Mouse (Mus musculus) hindbrain, embryonic 16.5 days (tissue): ENCODE measurements around the gene Trappc5. TPM values are rescaled to one million over a fixed set of nuclear protein-coding genes. Genes with fewer than 3 reads are reported as not detected.
A peak's percentile ranks its signal among the peaks of the same experiment; 100 is the strongest.

ENCODE experiments used
- ATAC-seq: fragments of 200-750 bp; cut with Nextera tagmentation; 2 replicates; pipeline ENCODE4 v1.8.0; 2017; ENCODE audit warnings: moderate TSS enrichment, moderate library complexity
- H3K27ac ChIP-seq: fragments of 300-500 bp; sonication (generic); 2 replicates; pipeline ENCODE4 v1.5.1; 2014; ENCODE audit warnings: low read depth, mild to moderate bottlenecking, control low read depth, low read length, moderate library complexity
- H3K27me3 ChIP-seq: fragments of 300-500 bp; sonication (generic); replicated peaks from 2 replicates; pipeline ENCODE4 v1.6.1; 2014; ENCODE audit warnings: low read length; ENCODE audit not compliant: control insufficient read depth, insufficient read depth
- H3K36me3 ChIP-seq: fragments of 300-500 bp; sonication (generic); 2 replicates; pipeline ENCODE4 v1.6.1; 2014; ENCODE audit warnings: mild to moderate bottlenecking, low read length, moderate library complexity, mixed read lengths; ENCODE audit not compliant: control insufficient read depth, insufficient read depth
- H3K4me1 ChIP-seq: fragments of 300-500 bp; sonication (generic); 2 replicates; pipeline ENCODE4 v1.6.1; 2014; ENCODE audit warnings: low read depth, low read length; ENCODE audit not compliant: control insufficient read depth, insufficient read depth
- H3K4me2 ChIP-seq: fragments of 300-500 bp; sonication (generic); 2 replicates; pipeline ENCODE4 v1.6.1; 2014; ENCODE audit warnings: mild to moderate bottlenecking, low read length, control low read depth, moderate library complexity
- H3K4me3 ChIP-seq: fragments of 300-500 bp; sonication (generic); 2 replicates; pipeline ENCODE4 v1.5.1; 2014; ENCODE audit warnings: mild to moderate bottlenecking, low read length, control low read depth, moderate library complexity
- H3K9ac ChIP-seq: fragments of 300-500 bp; sonication (generic); 2 replicates; pipeline ENCODE4 v1.6.1; 2014; ENCODE audit warnings: low read depth, mild to moderate bottlenecking, control low read depth, low read length, moderate library complexity
- H3K9me3 ChIP-seq: fragments of 300-500 bp; sonication (generic); 2 replicates; pipeline ENCODE4 v1.6.1; 2014; ENCODE audit warnings: mild to moderate bottlenecking, low read length, moderate library complexity; ENCODE audit not compliant: control insufficient read depth
- WGBS: fragments of 180-500 bp; shearing (Covaris S2); extraction: QIAGEN DNeasy Blood & Tissue Kit; methylation state at CpG from one replicate; pipeline ENCODE4 v1.1.7; 2014; 5-methylcytosine and 5-hydroxymethylcytosine counted together
- polyA plus RNA-seq: library from polyadenylated mRNA; unstranded; fragments of >200 nt; fragmentation: Nextera tagmentation; extraction: Ambion mirVana; gene quantifications from 2 replicates; pipeline ENCODE4 v1.2.1, GENCODE M21; 2015

Gene Trappc5
- polyA plus RNA-seq, 1 experiment from 2014 or later = 69.2 TPM

DNA sequence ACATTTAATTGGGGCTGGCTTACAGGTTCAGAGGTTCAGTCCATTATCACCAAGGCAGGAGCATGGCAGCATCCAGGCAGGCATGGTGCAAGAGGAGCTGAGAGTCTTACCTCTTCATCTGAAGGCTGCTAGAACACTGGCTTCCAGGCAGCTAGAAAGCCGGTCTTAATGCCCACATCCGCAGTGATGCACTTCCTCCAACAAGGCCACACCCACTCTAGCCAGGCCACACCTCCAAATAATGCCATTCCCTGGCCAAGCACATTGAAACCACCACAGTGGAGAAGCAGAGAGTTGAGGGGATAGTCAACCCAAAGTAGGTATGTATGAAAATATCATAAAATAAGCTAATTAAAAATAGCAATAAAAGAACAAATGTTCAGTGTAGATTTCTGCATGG lies 5.7 kb upstream of the Trappc5 start:
- WGBS = 87% methylated on average over 2 of the region's 2 CpGs
- Histone ChIP-seq H3K9me3 (no peaks in the 10 kb centered on the region), H3K9ac (no peak overlapping the region), H3K36me3 (no peaks in the 10 kb centered on the region), H3K4me3 (no peak overlapping the region), H3K4me2 (no peak overlapping the region), H3K27ac (no peak overlapping the region), H3K4me1 (no peaks in the 10 kb centered on the region; the same call in 1 of the 2 replicates), H3K27me3 (no peaks in the 10 kb centered on the region)
- ATAC-seq = no peak

DNA sequence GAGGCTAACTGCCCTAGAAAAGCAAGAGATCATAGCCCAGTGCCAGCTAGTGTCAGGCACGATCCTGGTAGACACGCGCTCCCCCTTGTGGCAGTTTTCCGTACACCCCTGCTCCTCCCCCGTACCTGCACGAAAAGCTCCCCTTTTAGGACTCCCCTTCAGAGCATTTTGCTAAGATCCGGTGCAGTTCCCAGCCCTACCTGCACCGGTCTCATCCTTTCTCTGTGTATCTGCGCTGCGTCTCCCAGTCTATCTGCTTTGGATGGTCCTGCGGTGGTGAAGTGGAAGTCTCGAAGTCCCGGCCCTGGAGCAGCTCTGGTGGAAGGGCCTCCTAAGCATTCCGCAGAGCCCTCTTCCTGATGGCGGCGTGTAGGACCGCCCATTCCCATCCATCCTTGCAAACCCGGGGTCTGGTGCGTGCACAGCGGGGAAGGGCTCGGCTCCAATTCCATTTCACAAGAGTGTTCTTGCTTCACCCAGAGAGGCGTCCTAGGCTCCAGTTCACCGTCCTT lies 4.1 kb upstream of the Trappc5 start, which contains the start of gene Fcor:
Gene Fcor, minus strand, starts transcription at position 383 of the 512 bp plus-strand sequence.
- Histone ChIP-seq H3K9me3 (no peaks in the 10 kb centered on the region), H3K4me1 (peaks cover 3% of the 10 kb centered on the region), H3K36me3 (no peaks in the 10 kb centered on the region), H3K4me3 (peak within 1 kb of the TSS; percentile 56), H3K27me3 (no peaks in the 10 kb centered on the region), H3K9ac (peak within 1 kb of the TSS; percentile 72), H3K27ac (peak within 1 kb of the TSS; percentile 81), H3K4me2 (peak within 1 kb of the TSS; percentile 69)
- ATAC-seq = peak; percentile 90
- 0% methylated on average over 23 of the region's 23 CpGs for WGBS

DNA sequence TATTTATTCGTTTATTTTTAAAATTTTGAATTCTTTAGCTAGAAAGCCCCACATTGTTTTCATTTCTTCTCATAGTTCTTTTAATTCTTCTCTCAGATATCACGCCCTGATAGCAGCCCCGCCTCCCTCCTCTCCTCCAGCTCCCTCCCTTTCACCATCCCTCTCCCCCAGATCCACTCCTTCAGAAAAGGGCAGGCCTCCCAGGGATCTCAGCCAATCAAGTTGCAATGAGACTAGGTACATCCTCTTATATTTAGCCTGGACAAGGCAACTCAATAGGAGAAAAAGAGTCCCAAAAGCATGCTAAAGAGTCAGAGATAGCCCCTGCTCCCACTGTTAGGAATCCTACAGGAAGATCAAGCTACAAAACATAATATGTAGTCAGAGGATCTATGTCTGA lies 1.4 kb upstream of the Trappc5 start:
- peaks cover 10% of the 10 kb centered on the region for H3K36me3 ChIP-seq
- H3K9ac ChIP-seq = no peak overlapping the region
- H3K9me3 ChIP-seq = no peaks in the 10 kb centered on the region
- no peak overlapping the region for H3K4me2 ChIP-seq
- peaks cover 15% of the 10 kb centered on the region for H3K4me1 ChIP-seq
- no peaks in the 10 kb centered on the region for H3K27me3 ChIP-seq
- no peak overlapping the region for H3K27ac ChIP-seq
- no peak for ATAC-seq
- 51% methylated on average over 3 of the region's 3 CpGs for WGBS
- no peak overlapping the region for H3K4me3 ChIP-seq

DNA sequence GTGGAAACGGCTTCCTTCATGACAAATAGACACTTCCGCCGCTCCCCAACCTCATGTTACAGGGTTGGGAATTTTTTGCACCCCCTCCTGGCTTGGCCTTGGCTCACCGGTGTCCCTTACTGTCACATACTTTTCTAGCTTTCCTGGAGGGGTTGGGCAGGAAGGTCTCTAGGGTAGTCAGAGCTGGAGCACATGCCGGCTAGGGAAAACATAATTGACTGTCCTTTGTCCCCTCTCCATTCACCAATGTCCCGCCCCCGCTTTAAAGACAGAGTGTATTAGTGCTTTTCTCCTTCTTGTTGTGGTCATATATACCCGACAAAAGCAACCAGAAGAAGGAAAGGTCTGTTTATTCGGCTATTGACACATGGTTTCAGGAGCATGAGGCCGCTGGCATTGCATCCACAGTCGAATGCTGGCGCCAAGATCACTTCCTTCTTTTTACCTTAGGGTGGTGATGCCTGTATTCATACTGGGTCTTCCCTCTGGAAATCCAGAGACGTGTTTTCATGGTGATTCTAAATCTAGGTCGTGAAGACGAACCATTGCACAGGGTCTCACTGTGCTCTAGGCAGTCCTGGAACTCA lies 987 bp downstream of the Trappc5 start:
- Histone ChIP-seq H3K4me1 (peaks cover 15% of the 10 kb centered on the region), H3K4me2 (peak overlapping the region; percentile 94), H3K36me3 (peaks cover 23% of the 10 kb centered on the region), H3K27me3 (no peaks in the 10 kb centered on the region), H3K4me3 (peak overlapping the region; percentile 92), H3K9ac (peak overlapping the region; percentile 96), H3K9me3 (no peaks in the 10 kb centered on the region), H3K27ac (peak overlapping the region; percentile 85)
- no peak for ATAC-seq
- 3% methylated on average over 15 of the region's 15 CpGs for WGBS

DNA sequence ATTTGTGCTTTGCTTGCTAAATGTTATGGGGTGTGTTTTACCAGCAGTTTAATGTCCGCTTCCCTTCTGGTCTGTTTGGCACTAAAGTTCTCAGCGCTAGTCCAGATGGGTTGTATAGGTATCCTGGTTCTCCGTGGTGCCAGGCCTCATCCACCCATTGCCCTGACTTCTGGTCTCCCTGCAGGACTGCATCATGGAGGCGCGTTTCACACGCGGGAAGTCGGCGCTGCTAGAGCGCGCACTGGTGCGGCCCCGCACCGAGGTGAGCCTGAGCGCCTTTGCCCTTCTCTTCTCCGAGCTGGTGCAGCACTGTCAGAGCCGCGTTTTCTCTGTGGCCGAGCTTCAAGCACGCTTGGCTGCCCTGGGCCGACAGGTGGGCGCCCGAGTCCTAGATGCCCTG lies 2.7 kb downstream of the Trappc5 start:
- no peak for ATAC-seq
- Histone ChIP-seq H3K27me3 (no peaks in the 10 kb centered on the region), H3K4me3 (no peak overlapping the region), H3K27ac (no peak overlapping the region), H3K4me1 (peaks cover 15% of the 10 kb centered on the region), H3K9me3 (no peaks in the 10 kb centered on the region), H3K36me3 (peaks cover 23% of the 10 kb centered on the region), H3K9ac (no peak overlapping the region), H3K4me2 (no peak overlapping the region)
- 97% methylated on average over 23 of the region's 23 CpGs for WGBS

DNA sequence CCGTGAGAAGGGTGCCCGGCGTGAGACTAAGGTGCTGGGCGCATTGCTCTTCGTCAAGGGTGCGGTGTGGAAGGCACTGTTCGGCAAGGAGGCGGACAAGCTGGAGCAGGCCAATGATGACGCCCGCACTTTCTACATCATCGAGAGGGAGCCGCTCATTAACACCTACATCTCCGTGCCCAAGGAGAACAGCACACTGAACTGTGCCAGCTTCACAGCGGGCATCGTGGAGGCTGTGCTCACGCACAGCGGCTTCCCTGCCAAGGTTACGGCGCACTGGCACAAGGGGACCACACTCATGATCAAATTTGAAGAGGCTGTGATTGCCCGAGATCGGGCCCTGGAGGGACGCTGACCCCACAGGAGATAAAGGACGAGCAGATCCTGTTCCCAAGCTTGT lies 3.1 kb downstream of the Trappc5 start:
- H3K4me3 ChIP-seq = no peak overlapping the region
- WGBS = 96% methylated on average over 23 of the region's 23 CpGs
- H3K9ac ChIP-seq = no peak overlapping the region
- no peak overlapping the region for H3K4me2 ChIP-seq
- H3K27me3 ChIP-seq = no peaks in the 10 kb centered on the region
- peaks cover 23% of the 10 kb centered on the region for H3K36me3 ChIP-seq
- no peaks in the 10 kb centered on the region for H3K9me3 ChIP-seq
- peaks cover 15% of the 10 kb centered on the region for H3K4me1 ChIP-seq
- no peak overlapping the region for H3K27ac ChIP-seq
- no peak for ATAC-seq

DNA sequence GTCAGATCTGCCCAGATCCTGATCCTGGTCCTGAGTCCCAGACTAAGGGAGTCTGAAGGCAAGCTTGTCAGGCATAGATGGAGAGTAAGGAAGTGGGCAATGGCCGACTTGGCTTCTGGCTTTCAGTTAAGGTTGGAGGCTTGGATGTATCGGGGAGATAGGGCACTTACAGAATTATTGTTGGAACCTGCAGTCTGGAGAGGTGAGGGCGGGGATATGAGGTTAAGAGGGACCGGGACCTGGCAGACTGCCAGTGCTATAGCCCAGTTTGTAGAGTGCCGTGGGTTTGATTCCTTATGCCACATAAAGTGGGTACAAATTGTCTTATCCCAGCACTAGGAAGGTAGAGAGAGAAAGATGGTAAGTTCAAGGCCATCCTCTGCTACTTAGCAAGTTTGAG lies 3.6 kb downstream of the Trappc5 start:
- ATAC-seq = no peak
- 96% methylated on average over 5 of the region's 5 CpGs for WGBS
- H3K27ac ChIP-seq = no peak overlapping the region

DNA sequence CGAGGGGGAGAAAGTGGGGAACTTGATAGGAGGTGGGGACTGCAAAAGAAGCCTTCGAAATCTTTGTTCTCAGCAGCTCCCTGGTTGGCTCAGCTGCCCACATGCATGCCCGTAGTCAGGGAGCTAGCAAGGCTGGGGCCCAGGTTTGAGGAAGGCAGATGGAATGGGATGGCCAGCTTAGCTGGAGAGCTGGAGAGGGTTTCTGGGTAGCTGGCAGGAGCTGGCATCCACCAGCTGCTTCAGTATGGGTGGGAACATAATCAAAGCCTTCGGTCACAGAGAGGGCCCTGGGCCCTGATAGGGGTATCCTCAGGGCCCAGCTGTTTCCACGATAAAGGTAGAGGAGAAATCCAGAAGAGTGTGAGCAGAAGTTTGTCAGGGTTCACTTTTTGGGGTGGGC lies 6.3 kb downstream of the Trappc5 start:
- Histone ChIP-seq H3K27ac (no peak overlapping the region), H3K36me3 (peaks cover 23% of the 10 kb centered on the region), H3K4me3 (no peak overlapping the region), H3K4me2 (no peak overlapping the region), H3K27me3 (no peaks in the 10 kb centered on the region), H3K9ac (no peak overlapping the region), H3K9me3 (no peaks in the 10 kb centered on the region), H3K4me1 (peaks cover 9% of the 10 kb centered on the region)
- ATAC-seq = no peak
- 81% methylated on average over 5 of the region's 5 CpGs for WGBS

More for the DNA sequence above, 3.6 kb downstream of the Trappc5 start:
- Histone ChIP-seq H3K4me3 (no peak overlapping the region), H3K9me3 (no peaks in the 10 kb centered on the region), H3K4me1 (peaks cover 15% of the 10 kb centered on the region), H3K36me3 (peaks cover 23% of the 10 kb centered on the region), H3K4me2 (no peak overlapping the region), H3K9ac (no peak overlapping the region), H3K27me3 (no peaks in the 10 kb centered on the region)

DNA sequence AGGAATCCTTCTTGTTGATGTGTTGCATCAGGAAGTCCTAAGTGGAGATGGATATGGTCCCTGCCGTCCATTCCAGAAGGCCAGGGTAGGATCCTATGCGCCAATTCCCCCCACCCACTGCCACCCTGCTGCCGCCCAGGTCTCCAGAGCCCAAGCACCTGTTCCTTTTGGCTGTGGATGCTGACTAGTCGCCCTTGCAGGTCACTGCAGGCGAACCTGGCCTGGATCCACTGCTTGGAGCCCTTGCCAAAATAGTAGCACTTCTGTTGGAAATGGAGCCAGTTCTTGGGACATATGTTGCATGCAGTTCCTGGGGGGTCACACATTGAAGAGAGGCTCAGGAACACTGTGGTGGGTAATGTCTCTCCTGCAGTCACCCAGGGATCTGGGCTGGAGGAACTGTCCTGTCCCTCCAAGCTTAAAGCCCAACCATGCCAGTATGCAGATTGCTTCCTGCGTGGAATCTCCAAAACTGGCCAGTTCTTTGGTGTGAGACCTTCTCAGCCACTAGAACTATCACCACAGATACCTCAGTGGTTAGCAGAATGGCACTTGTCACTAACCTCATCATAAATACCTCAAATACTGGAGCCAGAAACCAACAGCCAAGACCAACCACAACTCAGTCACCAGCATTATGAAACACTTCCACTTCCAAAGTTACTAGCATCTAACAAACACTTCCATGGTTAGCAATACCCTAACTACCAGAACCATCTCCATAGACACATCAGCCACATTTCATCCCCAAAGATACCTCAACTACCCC lies 7.5 kb downstream of the Trappc5 start:
- H3K27me3 ChIP-seq = no peaks in the 10 kb centered on the region

More for the DNA sequence above, 7.5 kb downstream of the Trappc5 start:
- H3K4me1 ChIP-seq = no peaks in the 10 kb centered on the region
- H3K4me3 ChIP-seq = no peak overlapping the region
- no peak for ATAC-seq
- no peak overlapping the region for H3K4me2 ChIP-seq
- no peaks in the 10 kb centered on the region for H3K9me3 ChIP-seq
- H3K36me3 ChIP-seq = peaks cover 23% of the 10 kb centered on the region
- 71% methylated on average over 6 of the region's 6 CpGs for WGBS
- no peak overlapping the region for H3K27ac ChIP-seq
- no peak overlapping the region for H3K9ac ChIP-seq
